Mouse (Mus musculus) adrenal gland, adult 2 months (tissue): ENCODE data around the gene Peli2. TPM values are rescaled to one million over a fixed set of nuclear protein-coding genes. Genes with fewer than 3 reads are reported as not detected.
A peak's percentile ranks its signal among the peaks of the same experiment; 100 is the strongest.

Experiments used
- DNase-seq: peaks from one replicate; pipeline ENCODE4 v3.0.0; 2021
- polyA plus RNA-seq: library from polyadenylated mRNA; depleted of rRNA; stranded (reverse); fragments of >200 nt; gene quantifications from 2 replicates; pipeline ENCODE4 v1.2.3, GENCODE M21; 2012
- total RNA-seq, 2 experiments: library from RNA; stranded (reverse); gene quantifications; 2 replicates each; pipeline ENCODE4 v1.2.3; 2021

Peli2 gene
- total and polyA plus RNA-seq, 3 experiments: 8.1 to 30.2 (median 26.6) TPM

DNA sequence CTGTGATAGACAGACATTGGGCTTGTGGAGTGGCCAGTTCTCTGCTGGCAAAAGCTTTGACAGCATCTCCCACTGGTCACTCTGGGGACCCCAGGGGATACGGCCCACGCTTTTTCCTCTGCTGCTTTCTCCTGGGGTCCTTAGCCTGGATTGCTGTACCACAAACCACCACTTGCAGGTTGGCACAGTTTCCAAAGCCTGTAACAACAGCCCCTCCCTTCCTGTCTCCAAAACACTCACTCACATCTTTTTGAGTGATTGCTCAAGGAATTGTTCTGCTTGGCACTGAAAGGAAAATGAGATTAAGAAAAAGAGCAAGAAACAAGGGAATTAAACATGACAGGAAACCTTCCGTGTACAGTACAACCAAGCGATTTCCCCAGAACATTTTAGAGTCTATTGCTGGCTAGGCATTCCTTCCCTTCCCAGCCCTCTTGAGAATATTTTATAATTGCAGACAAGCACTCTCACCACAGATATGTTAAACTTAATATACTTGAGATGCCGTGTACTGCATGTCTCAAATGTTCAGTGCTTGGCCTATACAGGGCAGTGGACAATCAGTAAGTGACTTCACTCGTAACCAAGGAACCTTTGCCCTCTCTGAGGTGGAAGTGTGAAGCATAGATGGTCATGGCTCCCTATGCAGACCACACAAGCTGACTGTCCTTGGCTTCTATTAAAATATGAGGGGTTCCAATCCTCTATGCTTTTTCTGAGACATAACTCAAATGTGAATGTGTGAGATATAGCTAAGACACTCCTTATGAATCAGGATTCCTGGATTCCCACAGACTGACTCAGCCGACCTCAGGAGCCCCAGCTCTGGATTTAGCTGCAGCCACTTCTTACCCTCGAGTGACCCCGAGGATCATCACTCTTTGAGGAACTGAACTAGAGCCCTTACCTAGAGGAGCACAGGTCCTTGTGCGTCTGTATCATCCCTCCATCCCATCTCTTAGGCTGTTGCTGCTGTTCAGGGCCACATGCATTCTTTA is 169.3 kb downstream of the Peli2 start:
- DNase-seq: peak; percentile 35

DNA sequence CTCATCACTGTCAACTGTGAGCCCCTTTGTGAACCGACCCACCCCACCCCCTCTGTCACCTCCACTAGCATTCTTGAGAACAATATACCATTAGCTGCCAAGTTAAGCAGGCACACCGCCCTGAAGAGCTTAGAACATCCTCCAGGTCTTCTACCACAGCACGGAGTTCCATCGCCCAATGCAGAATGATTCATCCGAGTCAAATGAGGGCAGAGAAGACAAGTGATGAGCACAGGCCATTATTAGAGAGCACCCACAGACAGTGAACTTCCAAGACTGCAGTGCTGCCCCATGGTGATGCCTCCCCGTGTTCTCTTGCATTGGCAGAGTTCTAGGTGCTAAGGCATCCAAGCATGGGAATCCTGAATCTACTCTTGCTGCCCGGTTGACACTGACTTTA is 172.9 kb downstream of the Peli2 start:
- DNase-seq: no peak

DNA sequence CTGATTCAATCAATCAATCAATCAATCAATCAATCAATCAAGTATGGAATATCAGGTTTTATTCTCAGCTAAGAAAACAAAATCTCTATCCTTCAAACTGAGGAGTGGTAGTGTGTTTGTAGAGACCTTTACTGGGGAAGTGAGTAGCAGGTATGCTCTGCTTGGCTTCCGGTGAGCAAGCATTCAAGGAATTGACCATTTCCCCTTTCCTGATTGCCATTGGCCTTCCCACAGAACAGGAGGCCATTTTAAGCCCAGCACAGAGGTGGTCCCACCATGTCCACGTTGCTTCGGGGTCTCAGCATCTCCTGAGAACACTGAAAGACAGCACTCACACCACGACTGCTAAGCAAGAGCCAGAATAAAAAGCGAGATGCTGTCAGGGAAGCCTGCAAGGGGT is 174.8 kb downstream of the Peli2 start:
- DNase-seq: no peak

DNA sequence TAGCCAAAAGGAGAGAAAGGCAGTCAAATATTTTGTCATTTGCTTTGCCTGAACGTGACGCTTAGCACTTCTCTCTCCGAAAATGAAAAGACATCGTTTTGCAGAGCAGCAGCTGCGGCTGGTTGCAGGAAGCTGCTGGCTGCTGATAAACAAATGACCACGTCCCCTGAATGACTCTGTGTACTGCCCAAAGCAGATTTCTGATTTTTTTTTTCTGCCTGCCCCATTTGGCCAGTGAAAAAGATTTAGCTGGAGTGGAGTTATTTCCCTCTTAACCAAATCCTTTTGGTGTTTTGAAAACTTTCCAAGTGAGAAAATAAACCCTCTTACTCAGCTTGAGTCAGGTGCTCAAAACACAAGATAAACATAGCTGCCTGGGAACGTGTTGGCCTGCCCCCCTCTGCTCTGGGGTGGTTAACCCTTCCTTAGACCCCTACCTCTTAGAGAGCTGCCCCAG is 175.2 kb downstream of the Peli2 start:
- no peak for DNase-seq

- no peak for DNase-seq
Measured at GRCm38 (mm10) chr14:48296820-48297219, 176.2 kb downstream of the Peli2 start.

DNA sequence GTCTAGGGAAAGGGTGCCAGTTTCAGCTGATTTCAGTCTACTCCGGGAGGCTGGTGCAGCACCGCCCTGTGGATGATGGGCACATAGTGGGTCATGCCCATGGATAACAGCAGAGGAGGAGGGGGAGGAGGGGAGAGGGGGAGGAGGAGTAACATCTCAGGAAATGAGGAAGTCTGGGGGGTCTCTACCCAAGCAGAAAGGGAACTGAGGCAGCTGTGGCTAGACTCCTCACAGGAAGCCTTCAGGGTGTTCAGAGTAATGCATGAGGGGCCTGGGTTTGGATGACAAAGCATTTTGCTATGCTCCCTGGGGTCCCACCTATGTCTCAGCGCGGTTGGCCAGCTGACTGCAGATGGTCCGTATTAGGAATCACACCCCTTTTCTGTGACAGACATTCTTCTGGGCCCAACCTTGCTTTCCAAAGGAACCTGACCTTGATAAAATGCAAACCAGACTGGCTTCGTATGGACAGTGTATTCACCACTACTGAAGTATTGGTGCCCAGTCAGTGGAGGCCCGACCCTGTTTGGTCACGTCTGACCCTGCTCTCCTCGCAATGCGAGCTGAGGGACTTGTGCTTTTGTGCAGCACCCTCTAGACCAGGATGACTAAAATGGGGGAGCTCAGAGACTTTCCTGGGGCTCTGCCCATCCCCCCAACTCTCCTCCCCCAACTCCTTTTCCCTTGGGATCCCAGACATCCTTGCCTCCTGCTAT is 182.0 kb downstream of the Peli2 start:
- no peak for DNase-seq

- no peak for DNase-seq
Measured at GRCm38 (mm10) chr14:48303235-48303634, 182.6 kb downstream of the Peli2 start.

- no peak for DNase-seq
Measured at GRCm38 (mm10) chr14:48303841-48304240, 183.2 kb downstream of the Peli2 start.

- DNase-seq: no peak
Measured at GRCm38 (mm10) chr14:48313234-48313633, 192.6 kb downstream of the Peli2 start.

DNA sequence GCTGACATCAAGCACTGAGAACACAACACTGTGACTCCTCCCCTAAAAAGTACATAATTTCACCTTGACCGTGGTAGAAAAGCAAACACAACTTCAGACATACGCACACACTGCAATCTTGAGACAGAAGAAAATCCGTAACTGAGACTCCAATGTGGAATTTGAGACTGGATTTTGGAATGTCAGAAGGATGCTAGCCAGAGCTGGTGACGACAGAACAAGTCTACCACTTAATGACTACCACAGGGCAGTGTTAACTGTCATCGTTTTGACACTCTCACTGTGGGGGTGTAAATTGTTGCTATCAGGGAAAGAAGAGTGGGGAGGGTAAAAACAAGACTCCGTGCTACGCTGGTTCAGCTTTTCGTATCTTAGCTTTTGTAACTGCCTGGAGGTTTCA is 195.8 kb downstream of the Peli2 start:
- DNase-seq: no peak

GRCm38 (mm10) chr14:48323771-48324459 is 203.3 kb downstream of the Peli2 start:
- DNase-seq: no peak

GRCm38 (mm10) chr14:48324460-48324850 is 203.8 kb downstream of the Peli2 start:
- DNase-seq: no peak

DNA sequence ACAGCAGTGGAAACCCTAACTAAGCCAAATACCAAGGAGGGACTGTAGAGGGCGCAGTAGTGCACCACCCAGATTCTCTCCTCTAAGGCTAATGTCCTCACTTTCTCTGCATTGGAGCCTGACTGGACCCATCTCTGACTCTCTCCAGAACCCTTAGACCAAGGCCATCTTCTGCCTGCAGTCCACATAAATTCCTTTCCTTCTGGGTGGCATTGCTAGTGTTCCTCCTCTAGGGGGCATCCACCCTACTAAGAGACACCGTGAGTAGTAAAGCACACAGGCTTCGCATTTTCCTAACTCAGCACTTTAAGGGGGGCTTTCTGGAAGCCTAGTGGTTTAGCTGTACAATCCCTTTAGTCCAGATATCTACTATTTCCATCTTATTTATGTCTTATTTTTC is 207.1 kb downstream of the Peli2 start:
- DNase-seq: no peak

- DNase-seq: peak; percentile 36
Measured at GRCm38 (mm10) chr14:48329716-48330365, 209.2 kb downstream of the Peli2 start.
